Mouse (Mus musculus) testis, adult 2 months (tissue): ENCODE results near the gene Sptssa.

Experiments
- CTCF ChIP-seq: fragments of 200-500 bp; IDR thresholded peaks from 2 replicates; pipeline ENCODE4 v1.5.1; 2012; ENCODE audit warnings: low read depth, mild to moderate bottlenecking, inconsistent platforms, low read length, moderate library complexity; ENCODE audit not compliant: control insufficient read depth, insufficient read depth, insufficient replicate concordance
- POLR2A ChIP-seq: fragments of 200-500 bp; IDR thresholded peaks from 2 replicates; pipeline ENCODE4 v1.6.1; 2012; ENCODE audit warnings: low read depth, mild to moderate bottlenecking, inconsistent platforms, low read length, moderate library complexity; ENCODE audit not compliant: control insufficient read depth

GRCm38 (mm10) chr12:54652346-54652745 lies 4.0 kb downstream of the Sptssa start:
- TF ChIP-seq CTCF: no peak
- TF ChIP-seq POLR2A: no peak
